Mouse (Mus musculus): ENCODE results near the gene Tor1aip2. TPM values are rescaled to one million over a fixed set of nuclear protein-coding genes. Genes with fewer than 3 reads are reported as not detected.
"Not testable (repeated sequence)": the region's sequence is repeated elsewhere in the genome, so short reads cannot be mapped to it uniquely, and the experiment has no call there.

The Tor1aip2 gene
- 10 to 100 TPM; 42.7 to 47.7 TPM for polyA plus RNA-seq (2017; shearing (Covaris generic))

- ATAC-seq = peak; percentile 12
Measured at GRCm38 (mm10) chr1:156035269-156035929, at the start of gene Tor1aip2. Gene Tor1aip2 (plus strand): TSS chr1:156035403.

DNA sequence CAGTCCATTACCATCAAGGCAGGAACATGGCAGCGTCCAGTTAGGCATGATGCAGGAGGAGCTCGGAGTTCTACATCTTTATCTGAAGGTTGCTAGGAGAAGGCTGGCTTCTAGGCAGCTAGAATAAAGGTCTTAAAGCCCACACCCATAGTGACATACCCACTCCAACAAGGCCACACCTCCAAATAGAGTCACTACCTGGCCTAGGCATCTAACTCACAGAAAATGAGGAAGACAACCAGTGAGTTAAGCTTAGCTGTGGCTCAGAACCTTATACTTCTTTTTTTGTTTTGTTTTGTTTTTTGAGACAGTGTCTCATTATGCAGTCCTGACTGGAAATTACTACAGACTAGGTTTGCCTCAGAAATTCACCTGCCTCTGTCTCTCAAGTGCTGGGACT is 47.6 kb upstream of the Tor1aip2 start:
- ATAC-seq = no peak

DNA sequence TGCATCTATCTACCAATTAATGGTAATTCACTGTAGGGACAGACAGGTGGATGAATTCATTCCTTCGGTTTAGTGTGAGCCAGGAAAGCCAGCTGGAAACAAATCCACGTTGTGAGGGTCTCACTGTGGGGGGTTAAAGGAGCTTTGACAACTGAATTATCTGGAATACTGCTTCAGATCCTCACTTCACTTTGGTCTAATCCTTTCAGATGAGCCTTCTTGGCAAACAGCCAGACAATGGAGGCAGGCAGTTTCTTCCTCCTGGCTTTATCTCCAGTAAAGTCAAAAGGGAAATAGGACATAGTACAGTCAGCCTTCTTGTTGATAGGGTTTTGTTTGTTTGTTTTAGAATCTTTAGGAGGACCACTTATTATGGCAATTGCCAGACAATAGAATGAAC is 45.8 kb upstream of the Tor1aip2 start:
- no peak for ATAC-seq

DNA sequence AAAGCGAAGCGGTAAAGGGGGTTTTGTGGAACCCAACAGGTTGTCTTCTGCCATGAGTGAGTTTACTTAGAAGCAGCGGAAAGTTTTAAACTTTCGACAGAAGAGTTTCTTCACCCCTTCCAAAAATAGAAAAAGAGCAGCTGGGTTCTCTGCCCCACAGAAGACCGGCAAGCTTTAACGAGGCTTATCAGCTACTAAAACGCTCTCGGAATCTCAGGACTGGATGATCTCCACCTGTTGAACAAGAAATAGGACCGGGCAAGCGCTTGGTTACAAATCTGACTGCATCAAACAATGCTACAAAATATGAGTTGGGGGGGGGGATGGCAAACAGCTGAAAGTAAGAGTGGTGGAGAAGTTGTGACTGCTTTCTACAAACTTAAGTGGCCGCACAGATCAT is 44.8 kb upstream of the Tor1aip2 start:
- no peak for ATAC-seq

DNA sequence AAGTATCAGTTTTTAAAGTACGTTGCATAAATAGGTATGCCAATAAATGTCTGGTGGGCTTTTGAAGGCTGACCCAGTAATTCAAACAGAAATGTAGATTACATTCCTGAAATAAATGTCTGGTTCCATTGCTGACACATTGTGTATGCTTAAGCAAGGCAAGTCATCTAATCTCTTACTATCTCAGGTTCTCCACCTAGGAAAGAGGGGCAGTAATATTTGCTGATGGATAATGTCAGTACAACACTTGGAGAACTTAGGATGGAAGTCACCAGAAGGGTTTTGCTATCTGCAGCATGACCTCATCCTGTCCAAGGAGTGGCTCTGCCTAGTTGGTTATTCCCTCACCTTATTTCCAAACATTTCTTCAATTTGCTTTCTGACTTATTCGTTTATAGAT is 40.7 kb upstream of the Tor1aip2 start:
- no peak for ATAC-seq

DNA sequence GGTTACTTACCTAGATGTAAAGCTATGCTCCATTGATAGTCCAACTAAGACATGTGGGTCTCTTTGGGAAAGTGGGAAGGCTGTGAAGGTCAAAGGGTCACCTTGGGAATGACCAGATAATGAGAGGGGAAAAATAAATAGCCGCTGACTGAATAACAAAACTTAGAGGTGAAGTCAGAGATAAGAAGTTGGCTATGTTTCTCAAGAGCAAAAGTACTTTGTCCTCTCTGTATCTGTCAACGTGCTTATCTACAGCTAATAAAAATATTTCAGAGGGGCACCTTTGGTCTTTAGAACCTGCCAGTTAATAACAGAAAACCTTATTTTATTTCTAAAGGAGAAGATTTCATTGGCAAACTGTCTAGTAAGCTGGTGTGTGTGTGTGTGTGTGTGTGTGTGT is 39.6 kb upstream of the Tor1aip2 start:
- no peak for ATAC-seq

GRCm38 (mm10) chr1:156002366-156002765 is 32.8 kb upstream of the Tor1aip2 start:
- no peak for ATAC-seq

GRCm38 (mm10) chr1:156003201-156003935 is 31.8 kb upstream of the Tor1aip2 start:
- ATAC-seq = no peak

DNA sequence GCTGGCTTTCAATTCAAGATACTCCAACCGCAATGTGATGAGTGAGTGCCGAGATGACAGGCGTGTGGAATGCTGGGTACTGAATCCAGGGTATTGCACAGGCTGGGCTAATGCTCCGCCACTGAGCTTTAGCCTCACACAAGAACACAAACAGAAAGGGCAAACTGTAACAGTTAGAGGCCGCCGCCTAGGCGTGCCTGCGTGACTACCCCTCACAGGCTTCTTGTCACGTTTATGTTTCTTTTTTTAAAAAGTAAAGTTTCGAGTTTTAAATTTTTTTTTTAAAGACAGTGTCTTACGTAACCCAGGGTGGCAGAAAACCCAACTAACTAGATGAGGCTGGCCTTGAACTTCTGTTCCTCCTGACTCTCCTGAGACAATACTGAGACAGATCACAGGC is 29.3 kb upstream of the Tor1aip2 start:
- ATAC-seq = no peak

GRCm38 (mm10) chr1:156009003-156009402 is 26.2 kb upstream of the Tor1aip2 start:
- ATAC-seq = peak; percentile 76

GRCm38 (mm10) chr1:156019800-156020199 is 15.4 kb upstream of the Tor1aip2 start:
- no peak for ATAC-seq

GRCm38 (mm10) chr1:156020402-156020801 is 14.8 kb upstream of the Tor1aip2 start:
- ATAC-seq = no peak

DNA sequence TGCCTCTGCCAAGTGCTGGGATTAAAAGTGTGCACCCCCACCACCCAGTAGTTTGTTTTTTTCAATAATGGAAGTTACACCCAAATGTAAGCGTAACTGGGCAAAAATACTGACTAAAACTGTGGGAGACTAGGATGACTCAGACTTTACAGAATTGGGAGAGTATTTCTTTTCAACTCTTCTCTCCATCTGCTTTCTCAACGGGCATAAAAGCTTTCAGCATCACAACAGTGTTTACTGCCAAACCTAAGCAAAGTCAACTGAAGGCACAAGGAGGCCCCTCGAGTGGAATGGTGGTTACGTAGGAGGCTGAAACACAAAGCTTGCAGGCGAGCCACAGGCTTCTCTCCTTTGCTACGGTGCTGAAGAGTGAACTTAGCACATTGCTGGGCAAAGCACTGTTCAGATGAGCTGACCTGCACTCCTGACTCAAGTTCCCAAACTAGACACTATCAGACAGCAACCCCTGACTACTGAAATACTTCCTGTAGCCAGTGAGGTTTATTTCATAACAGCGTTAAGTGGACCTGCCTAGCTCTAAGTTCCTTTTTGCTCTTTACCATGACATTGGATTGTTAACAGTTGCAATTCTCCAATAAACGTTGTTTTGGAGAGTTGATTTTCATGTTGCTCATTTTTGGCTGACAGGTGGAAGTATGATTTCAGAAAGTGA is 10.2 kb upstream of the Tor1aip2 start:
- no peak for ATAC-seq

DNA sequence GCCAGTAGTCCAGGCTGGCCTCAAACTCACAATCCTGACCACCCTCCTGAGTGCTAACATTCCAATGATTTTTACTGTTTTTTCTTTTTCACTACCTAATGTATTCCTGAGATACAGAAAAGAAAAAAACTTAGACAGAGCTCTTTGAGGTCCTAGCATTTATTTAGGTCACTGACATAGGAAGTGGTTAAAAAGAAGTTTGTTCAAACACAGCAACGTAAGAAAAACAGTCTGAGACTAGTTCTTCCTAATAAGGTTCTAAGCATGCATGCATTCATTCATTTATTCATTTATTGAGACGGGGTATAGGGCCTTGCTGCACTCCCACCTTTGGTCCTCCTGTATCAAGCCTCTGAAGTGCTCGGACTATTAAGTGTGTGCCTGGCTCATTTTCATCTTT is 7.4 kb upstream of the Tor1aip2 start:
- peak; percentile 80 for ATAC-seq

DNA sequence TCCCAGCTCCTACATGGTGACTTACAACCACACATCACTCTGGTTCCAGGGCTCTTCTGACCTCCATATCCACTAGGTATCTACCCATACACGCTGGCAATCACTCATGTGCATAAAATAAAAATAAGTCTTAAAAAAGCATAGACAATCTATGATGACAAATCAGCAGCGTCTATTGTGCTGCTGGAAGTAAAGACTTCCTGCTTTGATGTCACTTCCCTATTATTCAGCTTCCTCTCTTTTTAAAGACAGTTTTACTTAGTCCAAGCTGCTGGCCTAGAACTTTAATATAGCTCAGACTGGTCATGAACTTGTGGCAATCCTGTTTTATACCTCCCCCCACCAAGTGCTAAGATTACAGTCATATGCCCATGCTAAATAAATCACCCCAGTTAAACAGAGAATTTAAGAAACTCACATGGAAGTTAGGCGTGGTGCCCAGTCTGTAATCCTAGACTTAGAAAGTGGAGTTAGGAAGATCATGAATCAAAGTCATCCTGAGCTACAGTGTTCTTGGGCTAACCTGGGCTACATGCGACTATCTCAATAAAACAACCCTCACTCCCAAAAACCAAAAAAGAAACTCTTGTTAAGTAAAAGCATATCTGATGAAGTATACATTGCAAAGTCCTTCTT is 6.7 kb upstream of the Tor1aip2 start:
- peak; percentile 14 for ATAC-seq

DNA sequence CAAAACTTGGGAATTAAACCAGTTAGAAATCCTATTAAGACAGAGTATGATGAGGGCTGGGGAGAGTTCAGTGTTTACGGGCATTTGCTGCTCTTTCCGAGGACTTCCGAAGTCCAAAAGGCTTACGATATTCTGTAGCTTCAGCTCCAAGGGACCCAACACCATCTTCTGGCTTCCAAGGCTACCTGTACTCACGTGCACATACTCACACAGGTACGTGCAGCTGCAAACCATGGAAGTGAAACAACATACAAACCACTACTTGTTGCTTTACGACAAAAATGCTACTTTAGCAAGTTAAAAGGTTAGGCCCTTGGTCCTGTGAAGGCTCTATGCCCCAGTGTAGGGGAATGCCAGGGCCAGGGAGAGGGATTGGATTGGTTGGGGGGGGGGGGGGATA is 1.3 kb upstream of the Tor1aip2 start:
- no peak for ATAC-seq

GRCm38 (mm10) chr1:156034661-156035060 is 542 bp upstream of the Tor1aip2 start:
- no peak for ATAC-seq

GRCm38 (mm10) chr1:156035930-156036737 is 931 bp downstream of the Tor1aip2 start, which contains the start of gene Tor1aip1:
Gene Tor1aip1 (minus strand): TSS chr1:156036480.
- peak; percentile 81 for ATAC-seq

DNA sequence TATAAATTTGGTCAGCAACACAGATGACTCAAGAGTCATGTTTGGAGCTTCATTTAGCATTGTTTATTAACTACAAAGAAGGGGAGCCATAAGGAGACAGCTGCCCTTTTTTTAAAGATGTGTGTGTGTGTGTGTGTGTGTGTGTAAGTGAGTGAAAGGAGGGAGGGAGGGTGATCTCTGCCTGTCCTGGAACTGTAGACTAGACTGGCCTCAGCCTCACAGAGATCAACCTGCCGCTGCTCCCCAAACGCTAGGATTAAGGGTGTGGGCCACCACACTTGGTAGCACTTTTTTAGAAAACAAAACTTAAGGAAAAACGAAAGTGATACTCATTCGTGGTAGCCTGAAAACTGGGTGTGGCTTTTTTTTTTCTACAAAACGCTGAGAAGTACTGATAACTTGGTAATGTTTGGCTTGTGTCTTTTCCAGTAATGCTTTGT is 2.0 kb downstream of the Tor1aip2 start:
- peak; percentile 12 for ATAC-seq

- ATAC-seq = not testable (repeated sequence)
Measured at GRCm38 (mm10) chr1:156039989-156040388, 4.8 kb downstream of the Tor1aip2 start.

GRCm38 (mm10) chr1:156040731-156041401 is 5.7 kb downstream of the Tor1aip2 start:
- ATAC-seq = peak; percentile 46
